Mouse (Mus musculus) brain, embryonic 14.5 days (tissue): Measurements from ENCODE around the gene Slc4a10.

Source experiments
- CTCF ChIP-seq: fragments of 200-500 bp; IDR thresholded peaks from 2 replicates; pipeline ENCODE4 v1.5.1; 2012; ENCODE audit warnings: inconsistent platforms, mild to moderate bottlenecking, moderate library complexity, borderline replicate concordance; ENCODE audit not compliant: insufficient read depth, insufficient read length; ENCODE audit errors: extremely low read depth
- POLR2A ChIP-seq: fragments of 200-500 bp; IDR thresholded peaks from 2 replicates; pipeline ENCODE4 v1.6.1; 2012; ENCODE audit warnings: mild to moderate bottlenecking, inconsistent platforms, borderline replicate concordance; ENCODE audit not compliant: poor library complexity, insufficient read depth, insufficient read length, severe bottlenecking; ENCODE audit errors: extremely low read depth

- no peak for TF ChIP-seq POLR2A
- no peak for TF ChIP-seq CTCF
Observed at GRCm38 (mm10) chr2:62278779-62279178, 232.5 kb downstream of the Slc4a10 start.
